Mouse (Mus musculus): Measurements from ENCODE around the gene Nmrk2. TPM values are rescaled to one million over a fixed set of nuclear protein-coding genes. Genes with fewer than 3 reads are reported as not detected.

Nmrk2 gene
- polyA plus RNA-seq, 1 experiment from 2014 or later = 0.18 TPM

DNA sequence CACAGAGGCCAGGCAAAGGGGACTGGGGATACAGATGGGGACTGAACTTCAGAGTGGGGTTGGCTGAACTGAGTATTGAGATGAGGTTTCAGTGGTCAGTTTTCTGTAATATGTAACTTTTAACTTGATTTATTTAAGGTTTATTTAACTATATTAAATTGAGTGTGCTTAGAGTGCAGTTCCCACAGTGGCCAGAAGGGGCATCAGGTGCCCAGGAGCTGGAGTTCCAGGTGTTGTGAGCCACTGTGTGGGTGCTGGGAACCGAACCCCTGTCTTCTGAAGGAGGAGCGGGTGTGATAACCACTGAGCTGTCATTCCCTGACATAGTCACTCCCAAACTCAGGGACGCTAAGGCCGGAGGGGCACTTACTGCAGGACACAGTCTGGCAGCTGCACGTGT is 8.3 kb upstream of the Nmrk2 start:
- Histone ChIP-seq H3K4me1 (no peaks in the 10 kb centered on the region), H3K9ac (no peak overlapping the region), H3K36me3 (no peaks in the 10 kb centered on the region), H3K27ac (no peak overlapping the region), H3K27me3 (replicated peaks) (no peaks in the 10 kb centered on the region), H3K9me3 (no peaks in the 10 kb centered on the region), H3K4me2 (no peak overlapping the region), H3K4me3 (replicated peaks) (no peak overlapping the region)
- 91% methylated on average over 5 of the region's 5 CpGs for WGBS
- no peak for ATAC-seq (ENCODE audit: insufficient read depth, low FRiP score, low read depth)

DNA sequence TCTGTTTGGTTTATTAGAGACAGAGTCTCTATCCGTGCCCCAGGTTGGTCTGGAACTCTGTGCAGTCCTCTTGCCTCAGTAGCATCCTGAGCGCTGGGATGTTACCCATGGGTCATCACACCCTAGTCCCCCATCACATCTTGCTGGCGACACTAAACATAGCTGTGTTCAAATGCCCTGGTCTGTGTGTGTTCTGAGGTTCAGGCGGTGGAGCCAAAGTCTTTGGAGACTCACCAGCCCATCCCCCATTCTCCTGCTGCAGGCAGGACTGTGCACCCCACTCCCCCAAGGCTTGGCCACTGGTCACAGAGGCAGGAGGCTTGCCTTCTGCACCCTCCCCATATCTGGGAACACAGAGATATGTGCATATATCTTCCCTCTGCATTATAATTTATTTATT is 2.3 kb upstream of the Nmrk2 start:
- Histone ChIP-seq H3K4me1 (no peaks in the 10 kb centered on the region), H3K27ac (no peak overlapping the region), H3K9me3 (no peaks in the 10 kb centered on the region), H3K4me2 (no peak overlapping the region), H3K36me3 (no peaks in the 10 kb centered on the region), H3K27me3 (replicated peaks) (no peaks in the 10 kb centered on the region), H3K9ac (no peak overlapping the region), H3K4me3 (replicated peaks) (no peak overlapping the region)
- 66% methylated on average over 4 of the region's 4 CpGs for WGBS
- ATAC-seq (ENCODE audit: insufficient read depth, low FRiP score, low read depth) = no peak

DNA sequence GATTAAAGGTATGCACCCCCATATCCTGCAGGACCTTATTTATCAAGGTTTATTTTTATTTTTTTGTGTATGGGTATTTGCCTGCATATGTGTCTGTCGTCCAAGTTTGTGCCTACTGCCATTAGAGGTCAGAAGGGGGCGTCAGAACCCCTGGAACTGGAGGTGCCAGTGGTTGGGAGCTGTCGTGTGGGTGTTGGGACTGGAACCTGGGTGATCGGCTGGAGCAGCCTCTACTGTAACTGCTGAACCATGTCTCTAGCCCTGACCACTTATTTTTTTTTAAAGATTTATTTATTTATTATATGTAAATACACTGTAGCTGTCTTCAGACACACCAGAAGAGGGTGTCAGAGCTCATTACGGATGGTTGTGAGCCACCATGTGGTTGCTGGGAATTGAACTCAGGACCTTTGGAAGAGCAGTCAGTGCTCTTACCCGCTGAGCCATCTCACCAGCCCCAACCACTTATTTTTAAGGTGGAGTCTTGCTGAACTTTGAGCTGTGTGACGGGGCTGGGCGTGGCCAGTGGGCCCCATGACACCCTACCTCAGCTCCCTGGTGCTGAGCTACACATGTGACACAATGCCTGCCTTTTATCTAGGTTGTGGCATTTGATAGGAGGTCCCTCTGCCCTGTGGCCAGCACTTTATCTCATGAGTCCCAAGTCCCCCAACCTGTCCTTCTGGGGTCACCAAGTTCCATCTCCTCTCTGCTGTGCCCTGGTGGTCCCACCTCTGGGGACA is 1.3 kb upstream of the Nmrk2 start:
- H3K27me3 ChIP-seq (replicated peaks) = no peaks in the 10 kb centered on the region
- H3K9me3 ChIP-seq = no peaks in the 10 kb centered on the region
- no peak overlapping the region for H3K27ac ChIP-seq
- WGBS = 59% methylated on average over 8 of the region's 8 CpGs
- H3K4me3 ChIP-seq (replicated peaks) = no peak overlapping the region
- H3K4me2 ChIP-seq = no peak overlapping the region
- peak; percentile 75 for ATAC-seq (ENCODE audit: insufficient read depth, low FRiP score, low read depth)
- no peaks in the 10 kb centered on the region for H3K4me1 ChIP-seq
- H3K36me3 ChIP-seq = no peaks in the 10 kb centered on the region
- H3K9ac ChIP-seq = no peak overlapping the region

DNA sequence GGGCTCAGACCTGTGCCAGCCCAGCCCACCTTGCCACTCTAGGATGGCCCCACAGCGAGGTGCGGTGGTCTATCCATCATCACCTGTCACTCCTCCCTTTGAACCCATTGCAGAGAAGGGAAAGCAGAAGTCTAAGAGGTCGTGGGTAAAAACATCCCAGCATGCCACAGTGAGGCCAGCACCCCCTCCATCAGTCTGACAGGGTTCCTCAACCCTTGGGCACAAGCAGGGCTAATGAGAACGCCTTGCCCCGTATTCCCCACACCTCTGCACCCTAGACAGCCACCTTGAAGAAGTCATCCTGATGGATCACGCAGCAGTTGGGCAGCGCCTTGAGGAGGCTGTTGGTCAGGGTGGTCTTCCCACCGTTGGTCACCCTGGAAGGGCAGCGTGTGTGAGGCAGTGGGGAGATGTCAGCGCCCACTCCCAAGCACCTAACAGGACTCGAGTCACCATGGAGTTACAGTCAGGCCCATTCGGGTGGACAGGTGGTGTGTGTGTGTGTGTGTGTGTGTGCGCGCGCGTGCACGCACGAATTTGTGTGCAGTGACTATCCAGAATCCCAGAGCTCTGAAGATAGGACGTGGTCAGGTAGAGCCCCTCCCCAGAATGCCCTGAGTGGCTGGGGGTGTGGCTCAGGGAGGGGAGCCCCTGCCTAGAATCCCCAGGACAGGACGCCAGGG is 1.1 kb downstream of the Nmrk2 start:
- H3K9ac ChIP-seq = no peak overlapping the region
- no peak overlapping the region for H3K27ac ChIP-seq
- no peaks in the 10 kb centered on the region for H3K4me1 ChIP-seq
- H3K36me3 ChIP-seq = no peaks in the 10 kb centered on the region
- H3K4me2 ChIP-seq = no peak overlapping the region
- ATAC-seq (ENCODE audit: insufficient read depth, low FRiP score, low read depth) = no peak
- no peak overlapping the region for H3K4me3 ChIP-seq (replicated peaks)
- H3K27me3 ChIP-seq (replicated peaks) = peaks cover 7% of the 10 kb centered on the region
- WGBS = 69% methylated on average over 20 of the region's 20 CpGs
- no peaks in the 10 kb centered on the region for H3K9me3 ChIP-seq

DNA sequence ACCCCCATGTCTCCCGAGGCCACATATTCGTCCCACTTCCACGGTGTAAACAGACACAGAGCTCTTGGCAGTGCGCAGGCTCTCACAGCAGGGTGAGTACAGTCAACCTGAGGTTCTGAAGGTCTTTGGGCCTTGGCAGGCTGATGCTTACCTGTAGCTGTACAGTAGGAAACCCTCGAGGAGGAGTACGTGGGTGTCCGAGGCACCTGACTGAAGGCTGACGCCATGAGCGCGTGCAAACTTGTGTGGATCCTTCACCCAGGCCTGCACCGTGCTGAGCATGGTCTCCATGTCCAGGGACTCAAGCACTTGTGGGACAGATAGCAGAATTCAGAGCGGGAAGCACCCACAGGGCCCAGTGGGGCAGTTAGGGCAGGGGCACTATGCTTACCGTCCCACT is 1.7 kb downstream of the Nmrk2 start:
- Histone ChIP-seq H3K4me2 (no peak overlapping the region), H3K4me1 (no peaks in the 10 kb centered on the region), H3K9me3 (no peaks in the 10 kb centered on the region), H3K27me3 (replicated peaks) (peaks cover 11% of the 10 kb centered on the region), H3K36me3 (no peaks in the 10 kb centered on the region), H3K27ac (no peak overlapping the region), H3K4me3 (replicated peaks) (no peak overlapping the region), H3K9ac (no peak overlapping the region)
- WGBS = 82% methylated on average over 13 of the region's 13 CpGs
- ATAC-seq (ENCODE audit: insufficient read depth, low FRiP score, low read depth) = no peak

DNA sequence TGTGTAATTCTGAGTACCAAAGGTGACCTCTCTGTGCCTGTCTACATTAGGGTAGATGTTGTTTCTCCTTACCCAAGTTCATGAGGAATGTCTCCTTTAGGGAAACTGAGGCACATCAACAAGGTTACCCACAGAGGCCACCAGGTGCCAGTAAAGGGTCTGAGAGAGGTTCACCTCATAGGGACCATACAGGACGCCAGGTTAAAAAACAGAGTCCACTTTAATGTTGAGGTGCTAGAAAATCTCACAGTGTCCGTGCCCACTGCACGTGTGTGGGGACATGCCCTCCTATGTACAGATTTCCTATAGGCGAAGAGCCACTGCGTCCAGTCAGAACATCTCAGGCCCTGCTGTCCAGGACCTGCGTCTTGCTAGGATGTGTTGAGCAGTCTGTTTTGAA is 2.9 kb downstream of the Nmrk2 start:
- ATAC-seq (ENCODE audit: insufficient read depth, low FRiP score, low read depth) = no peak
- 87% methylated on average over 6 of the region's 6 CpGs for WGBS

DNA sequence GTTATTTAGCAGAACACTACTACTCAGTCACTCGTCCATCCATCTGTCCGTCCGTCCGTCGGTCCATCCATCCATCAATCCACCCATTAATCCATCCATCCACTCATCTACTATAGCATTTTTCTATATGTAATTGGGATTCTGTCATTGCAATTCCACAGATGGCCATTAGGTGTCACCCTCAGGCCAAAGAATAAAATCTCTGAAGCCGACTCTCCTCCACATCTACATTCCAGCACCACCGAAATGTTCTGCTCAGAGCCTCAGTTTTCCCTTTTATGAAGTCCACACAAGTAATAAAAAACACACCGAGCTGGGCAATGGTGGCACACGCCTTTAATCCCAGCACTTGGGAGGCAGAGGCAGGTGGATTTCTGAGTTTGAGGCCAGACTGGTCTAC is 3.6 kb downstream of the Nmrk2 start:
- no peak overlapping the region for H3K4me3 ChIP-seq (replicated peaks)
- H3K4me1 ChIP-seq = peaks cover 12% of the 10 kb centered on the region
- H3K36me3 ChIP-seq = no peaks in the 10 kb centered on the region
- peaks cover 24% of the 10 kb centered on the region for H3K27me3 ChIP-seq (replicated peaks)
- no peaks in the 10 kb centered on the region for H3K9me3 ChIP-seq
- no peak overlapping the region for H3K27ac ChIP-seq
- no peak overlapping the region for H3K9ac ChIP-seq
- no peak for ATAC-seq (ENCODE audit: insufficient read depth, low FRiP score, low read depth)
- WGBS = 2% methylated on average over 9 of the region's 9 CpGs
- no peak overlapping the region for H3K4me2 ChIP-seq

More for the DNA sequence above, 2.9 kb downstream of the Nmrk2 start:
- H3K36me3 ChIP-seq = no peaks in the 10 kb centered on the region
- peaks cover 8% of the 10 kb centered on the region for H3K4me1 ChIP-seq
- no peak overlapping the region for H3K27ac ChIP-seq
- H3K4me2 ChIP-seq = no peak overlapping the region
- H3K4me3 ChIP-seq (replicated peaks) = no peak overlapping the region
- H3K27me3 ChIP-seq (replicated peaks) = peaks cover 21% of the 10 kb centered on the region
- no peak overlapping the region for H3K9ac ChIP-seq
- no peaks in the 10 kb centered on the region for H3K9me3 ChIP-seq

DNA sequence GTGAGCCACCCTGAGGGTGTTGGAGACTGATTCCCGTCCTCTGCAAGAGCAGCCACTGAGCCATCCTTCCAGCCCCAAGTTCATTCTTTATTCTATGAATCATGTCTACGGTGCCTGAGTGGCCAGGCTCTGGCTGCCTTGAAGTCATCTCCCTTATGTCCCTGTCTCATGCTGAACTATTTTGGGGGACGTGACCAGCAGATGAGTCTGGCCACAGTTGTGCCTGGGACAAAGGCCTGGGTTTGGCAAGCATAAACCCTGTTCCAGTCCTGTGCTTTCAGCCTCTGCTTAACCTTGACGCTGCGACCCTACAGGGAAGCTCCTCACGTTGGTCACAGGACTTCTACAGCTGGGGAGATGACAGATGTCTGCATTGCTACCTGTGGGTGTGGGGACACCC is 4.5 kb downstream of the Nmrk2 start:
- H3K4me3 ChIP-seq (replicated peaks) = no peak overlapping the region
- 54% methylated on average over 6 of the region's 6 CpGs for WGBS
- H3K27ac ChIP-seq = no peak overlapping the region
- H3K4me1 ChIP-seq = peaks cover 18% of the 10 kb centered on the region
- no peaks in the 10 kb centered on the region for H3K36me3 ChIP-seq
- H3K4me2 ChIP-seq = no peak overlapping the region
- peaks cover 24% of the 10 kb centered on the region for H3K27me3 ChIP-seq (replicated peaks)
- no peaks in the 10 kb centered on the region for H3K9me3 ChIP-seq
- no peak overlapping the region; the same call in 1 of the 2 replicates for H3K9ac ChIP-seq
- no peak for ATAC-seq (ENCODE audit: insufficient read depth, low FRiP score, low read depth)

DNA sequence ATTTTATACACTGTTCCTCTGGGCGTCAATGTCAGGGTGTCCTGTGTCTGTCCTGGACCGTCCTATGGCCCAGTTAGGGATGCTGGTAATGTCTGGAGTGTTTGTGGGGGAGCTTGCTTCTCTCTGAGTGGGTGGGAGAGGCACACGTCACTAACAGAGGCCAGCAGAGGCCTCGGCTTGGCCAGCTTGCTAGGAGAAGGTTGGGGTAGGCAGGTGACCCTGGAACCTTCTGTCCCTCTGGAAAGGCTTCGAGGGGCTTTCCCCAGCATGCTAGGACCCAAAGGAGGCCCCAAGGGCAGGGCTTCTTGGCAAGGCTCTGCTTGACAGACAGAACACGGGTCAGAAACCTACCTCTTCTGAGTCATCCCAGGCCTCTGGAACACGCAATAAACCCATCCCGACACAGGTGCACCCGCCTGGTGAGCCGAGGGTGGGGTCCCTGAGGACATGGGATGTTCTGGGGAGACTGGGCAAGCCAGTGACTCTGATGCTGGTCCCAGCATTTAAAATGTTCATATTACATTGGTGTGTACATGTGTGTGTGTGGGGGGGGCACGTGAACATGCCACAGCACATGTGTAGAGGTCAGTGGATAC is 5.3 kb downstream of the Nmrk2 start:
- Histone ChIP-seq H3K27ac (no peak overlapping the region), H3K4me1 (peaks cover 24% of the 10 kb centered on the region), H3K27me3 (replicated peaks) (peaks cover 24% of the 10 kb centered on the region), H3K4me3 (replicated peaks) (no peak overlapping the region), H3K9me3 (no peaks in the 10 kb centered on the region), H3K36me3 (no peaks in the 10 kb centered on the region), H3K4me2 (no peak overlapping the region), H3K9ac (no peak overlapping the region)
- no peak for ATAC-seq (ENCODE audit: insufficient read depth, low FRiP score, low read depth)
- 63% methylated on average over 11 of the region's 11 CpGs for WGBS

DNA sequence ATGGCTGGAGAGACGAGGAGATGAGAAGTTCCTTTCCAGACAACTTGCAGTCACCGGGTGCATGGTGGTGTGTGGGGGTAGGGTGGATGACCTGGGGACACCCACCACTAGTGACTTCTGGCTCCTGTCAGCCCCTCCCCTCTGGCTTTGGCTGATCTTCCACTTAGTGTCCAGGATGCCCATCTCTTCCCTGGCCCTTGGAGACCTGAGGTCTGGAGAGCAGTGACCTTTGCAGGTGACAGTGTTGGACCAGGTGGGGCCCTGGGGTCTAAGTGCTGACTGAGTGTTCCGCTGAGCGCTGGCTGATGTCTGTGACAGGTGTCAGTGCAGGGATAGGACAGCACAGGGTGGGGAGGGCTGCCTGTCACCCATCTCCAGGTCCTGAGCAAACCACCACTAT is 6.6 kb downstream of the Nmrk2 start:
- Histone ChIP-seq H3K36me3 (peaks cover 10% of the 10 kb centered on the region; the same call in 1 of the 2 replicates), H3K9me3 (no peaks in the 10 kb centered on the region), H3K4me3 (replicated peaks) (peak overlapping the region; percentile 15), H3K9ac (no peak overlapping the region), H3K4me2 (peak overlapping the region; percentile 26; the same call in 1 of the 2 replicates), H3K4me1 (peaks cover 37% of the 10 kb centered on the region), H3K27ac (peak overlapping the region; percentile 45; the same call in 1 of the 2 replicates), H3K27me3 (replicated peaks) (peaks cover 24% of the 10 kb centered on the region)
- no peak for ATAC-seq (ENCODE audit: insufficient read depth, low FRiP score, low read depth)
- 58% methylated on average over 4 of the region's 4 CpGs for WGBS

DNA sequence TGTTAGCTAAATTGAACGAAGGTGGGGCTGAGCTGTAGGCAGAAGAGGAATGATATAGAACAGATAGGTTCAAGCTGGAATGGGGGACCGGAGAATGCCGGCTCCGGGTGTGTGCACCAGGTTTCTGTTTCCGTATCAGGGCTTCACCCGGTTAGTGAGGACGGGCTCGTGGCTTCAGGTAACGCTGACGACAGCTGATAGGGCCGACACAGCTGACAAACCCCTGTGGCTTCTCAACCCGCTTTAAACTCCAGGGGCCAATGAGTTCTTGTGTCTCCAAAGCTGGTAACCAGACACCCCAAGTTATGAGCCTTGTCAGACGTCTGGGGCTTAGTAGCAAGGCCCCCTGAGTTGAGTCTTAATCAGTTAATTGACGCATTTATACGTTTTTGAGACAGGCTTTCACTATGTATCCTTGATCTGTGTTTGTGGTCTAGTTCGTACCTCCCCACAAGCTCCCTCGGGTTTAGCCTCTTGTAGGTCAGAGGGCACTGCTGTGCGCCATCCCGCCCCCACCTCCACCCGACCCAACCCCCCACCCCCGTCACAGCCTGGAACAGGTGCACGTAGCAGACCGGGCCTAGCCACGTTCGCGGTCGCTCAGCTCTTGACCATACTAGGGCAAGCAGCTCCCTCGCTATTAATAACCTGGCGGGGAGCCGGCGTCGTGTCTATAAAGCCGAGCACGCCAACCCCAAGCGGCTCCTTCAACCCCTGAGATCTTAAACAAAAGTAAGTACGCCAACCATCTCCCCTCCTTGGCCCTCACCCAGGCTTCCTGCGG is 7.7 kb downstream of the Nmrk2 start:
- H3K36me3 ChIP-seq = peaks cover 17% of the 10 kb centered on the region; the same call in 1 of the 2 replicates
- ATAC-seq (ENCODE audit: insufficient read depth, low FRiP score, low read depth) = no peak
- peak overlapping the region; percentile 26; the same call in 1 of the 2 replicates for H3K4me2 ChIP-seq
- no peaks in the 10 kb centered on the region for H3K9me3 ChIP-seq
- H3K27me3 ChIP-seq (replicated peaks) = peaks cover 24% of the 10 kb centered on the region
- H3K4me1 ChIP-seq = peaks cover 37% of the 10 kb centered on the region
- H3K4me3 ChIP-seq (replicated peaks) = peak overlapping the region; percentile 15
- no peak overlapping the region for H3K9ac ChIP-seq
- 10% methylated on average over 37 of the region's 37 CpGs for WGBS
- peak overlapping the region; percentile 69 for H3K27ac ChIP-seq

Measured in stomach, embryonic 15.5 days (tissue).